Mouse (Mus musculus) MEL (cell line): ENCODE measurements around the gene Birc6. TPM values are rescaled to one million over a fixed set of nuclear protein-coding genes. Genes with fewer than 3 reads are reported as not detected.

Source experiments
- DNase-seq: peaks from one replicate; pipeline ENCODE4 v3.0.0; 2011; ENCODE audit warnings: low read depth, low spot score
- H3K27ac ChIP-seq: 2 replicates; pipeline ENCODE4 v1.5.1; 2012; ENCODE audit warnings: low read depth, mild to moderate bottlenecking, control low read depth, low read length, moderate library complexity; ENCODE audit not compliant: control insufficient read depth
- H3K27me3 ChIP-seq, 2 experiments: fragments of 150-350 bp in 1 of 2; sonication (generic) in 1 of 2; 2 replicates each; pipeline ENCODE4 v1.6.1; 2012; ENCODE audit warnings: low read length in 2 of 2, mild to moderate bottlenecking in 2 of 2, improper control_type of control experiment in 1 of 2, moderate library complexity in 1 of 2; ENCODE audit not compliant: insufficient read depth in 2 of 2, control insufficient read depth in 1 of 2
- H3K36me3 ChIP-seq, 2 experiments: 2 replicates each; pipeline ENCODE4 v1.6.1; 2012 to 2014; ENCODE audit warnings: low read length in 2 of 2, improper control_type of control experiment in 1 of 2, inconsistent platforms in 1 of 2, mild to moderate bottlenecking in 1 of 2; ENCODE audit not compliant: insufficient read depth in 2 of 2, control insufficient read depth in 1 of 2
- H3K4me1 ChIP-seq, 2 experiments: fragments of 150-350 bp in 1 of 2; sonication (generic) in 1 of 2; 2 replicates each; pipeline ENCODE4 v1.6.1; 2012; ENCODE audit warnings: low read length in 2 of 2, improper control_type of control experiment in 1 of 2, mild to moderate bottlenecking in 1 of 2; ENCODE audit not compliant: insufficient read depth in 2 of 2, control insufficient read depth in 1 of 2
- H3K4me3 ChIP-seq, 2 experiments: fragments of 150-350 bp in 1 of 2; sonication (generic) in 1 of 2; 2 replicates each; pipeline ENCODE4 v1.5.1; 2012; ENCODE audit warnings: low read depth in 2 of 2, low read length in 2 of 2, mild to moderate bottlenecking in 2 of 2, moderate library complexity in 2 of 2, control low read depth in 1 of 2, improper control_type of control experiment in 1 of 2; ENCODE audit not compliant: control insufficient read depth in 1 of 2, insufficient read depth in 1 of 2
- H3K79me2 ChIP-seq: 2 replicates; pipeline ENCODE4 v1.6.1; 2012; ENCODE audit warnings: mild to moderate bottlenecking, low read length, moderate library complexity; ENCODE audit not compliant: control insufficient read depth, poor library complexity, insufficient read depth
- H3K9ac ChIP-seq: 2 replicates; pipeline ENCODE4 v1.6.1; 2012; ENCODE audit warnings: low read depth, mild to moderate bottlenecking, control low read depth, low read length, moderate library complexity; ENCODE audit not compliant: control insufficient read depth, poor library complexity, severe bottlenecking
- H3K9me3 ChIP-seq: fragments of 150-350 bp; sonication (generic); replicated peaks from 2 replicates; pipeline ENCODE4 v1.6.1; 2012; ENCODE audit warnings: mild to moderate bottlenecking, low read length, improper control_type of control experiment, moderate library complexity; ENCODE audit not compliant: insufficient read depth
- CHD1 ChIP-seq: IDR thresholded peaks from 2 replicates; pipeline ENCODE4 v1.6.1; 2012; ENCODE audit warnings: low read depth, mild to moderate bottlenecking, inconsistent platforms, low read length, improper control_type of control experiment
- CHD2 ChIP-seq: IDR thresholded peaks from 2 replicates; pipeline ENCODE4 v1.6.1; 2011; ENCODE audit warnings: low read length, improper control_type of control experiment
- ELF1 ChIP-seq: IDR thresholded peaks from 2 replicates; pipeline ENCODE4 v1.6.1; 2014; ENCODE audit warnings: low read depth, mild to moderate bottlenecking, inconsistent platforms, low read length, improper control_type of control experiment, moderate library complexity
- EP300 ChIP-seq, 2 experiments: IDR thresholded peaks; 2 replicates each; pipeline ENCODE4 v1.6.1; 2011; ENCODE audit warnings: improper control_type of control experiment in 2 of 2, low read length in 2 of 2, low read depth in 1 of 2, mild to moderate bottlenecking in 1 of 2
- ETS1 ChIP-seq: IDR thresholded peaks from 2 replicates; pipeline ENCODE4 v1.6.1; 2012; ENCODE audit warnings: low read depth, mild to moderate bottlenecking, inconsistent platforms, low read length, improper control_type of control experiment, moderate library complexity
- GABPA ChIP-seq: IDR thresholded peaks from 2 replicates; pipeline ENCODE4 v1.6.1; 2012; ENCODE audit warnings: low read depth, mild to moderate bottlenecking, inconsistent platforms, low read length, improper control_type of control experiment, moderate library complexity
- JUND ChIP-seq: IDR thresholded peaks from 2 replicates; pipeline ENCODE4 v1.6.1; 2011; ENCODE audit warnings: low read depth, mild to moderate bottlenecking, improper control_type of control experiment, low read length
- KAT2A ChIP-seq: conservative IDR thresholded peaks from 2 replicates; pipeline ENCODE4 v1.6.1; 2012; ENCODE audit warnings: low read depth, low read length, improper control_type of control experiment, inconsistent platforms
- MYB ChIP-seq: IDR thresholded peaks from 2 replicates; pipeline ENCODE4 v1.6.1; 2011; ENCODE audit warnings: mild to moderate bottlenecking, low read depth, low read length, improper control_type of control experiment
- MYC ChIP-seq: IDR thresholded peaks from 2 replicates; pipeline ENCODE4 v1.6.1; 2011; ENCODE audit warnings: low read depth, mild to moderate bottlenecking, low read length, improper control_type of control experiment, moderate library complexity
- NELFE ChIP-seq: IDR thresholded peaks from 2 replicates; pipeline ENCODE4 v1.6.1; 2011; ENCODE audit warnings: low read depth, low read length, improper control_type of control experiment
- NRF1 ChIP-seq: IDR thresholded peaks from 2 replicates; pipeline ENCODE4 v1.6.1; 2014; ENCODE audit warnings: low read depth, mild to moderate bottlenecking, inconsistent platforms, low read length, improper control_type of control experiment, moderate library complexity; ENCODE audit not compliant: poor library complexity, insufficient read depth, severe bottlenecking
- POLR2A ChIP-seq, 2 experiments: IDR thresholded peaks; 2 replicates each; pipeline ENCODE4 v1.6.1; 2011 to 2012; ENCODE audit warnings: low read length in 2 of 2, mild to moderate bottlenecking in 2 of 2, control low read depth in 1 of 2, improper control_type of control experiment in 1 of 2, low read depth in 1 of 2, moderate library complexity in 1 of 2; ENCODE audit not compliant: control insufficient read depth in 1 of 2, insufficient read depth in 1 of 2, poor library complexity in 1 of 2
- POLR2AphosphoS5 ChIP-seq: IDR thresholded peaks from 2 replicates; pipeline ENCODE4 v1.6.1; 2012; ENCODE audit warnings: low read depth, borderline replicate concordance, mild to moderate bottlenecking, inconsistent platforms, low read length, moderate library complexity, mixed read lengths
- SIN3A ChIP-seq: IDR thresholded peaks from 2 replicates; pipeline ENCODE4 v1.6.1; 2012; ENCODE audit warnings: low read length, improper control_type of control experiment, inconsistent platforms
- SMC3 ChIP-seq: IDR thresholded peaks from 2 replicates; pipeline ENCODE4 v1.6.1; 2011; ENCODE audit warnings: low read depth, low read length, improper control_type of control experiment
- TAL1 ChIP-seq: IDR thresholded peaks from 2 replicates; pipeline ENCODE4 v1.6.1; 2012; ENCODE audit warnings: mild to moderate bottlenecking, inconsistent platforms, low read length, moderate library complexity, mixed read lengths
- TBP ChIP-seq: IDR thresholded peaks from 2 replicates; pipeline ENCODE4 v1.8.0; 2011; ENCODE audit warnings: low read depth, low read length, improper control_type of control experiment
- TCF12 ChIP-seq: IDR thresholded peaks from 2 replicates; pipeline ENCODE4 v1.6.1; 2014; ENCODE audit warnings: low read depth, mild to moderate bottlenecking, inconsistent platforms, low read length, improper control_type of control experiment, moderate library complexity
- USF1 ChIP-seq: IDR thresholded peaks from 2 replicates; pipeline ENCODE4 v1.6.1; 2014; ENCODE audit warnings: low read depth, mild to moderate bottlenecking, inconsistent platforms, low read length, improper control_type of control experiment, moderate library complexity
- ZMIZ1 ChIP-seq: IDR thresholded peaks from 2 replicates; pipeline ENCODE4 v1.6.1; 2012; ENCODE audit warnings: low read depth, mild to moderate bottlenecking, inconsistent platforms, low read length, improper control_type of control experiment, moderate library complexity
- polyA plus RNA-seq, 2 experiments: library from polyadenylated mRNA; stranded (reverse) in 1 of 2; unstranded in 1 of 2; fragments of >175 nt in 1 of 2; fragments of >200 nt in 1 of 2; gene quantifications; 2 replicates each; pipeline versions ENCODE4 v1.2.1 to v1.2.4; 2012; ENCODE audit warnings: low replicate concordance in 2 of 2, low read depth in 1 of 2; ENCODE audit not compliant: insufficient read length in 2 of 2, insufficient read depth in 1 of 2, missing spikeins in 1 of 2
- total RNA-seq: library from RNA; depleted of rRNA; stranded (reverse); fragments of 300-350 nt; gene quantifications from 2 replicates; pipeline ENCODE4 v1.2.3, GENCODE M21; 2012

The Birc6 gene
- total and polyA plus RNA-seq, 3 experiments = 58.7 to 475 (median 67.3) TPM

DNA sequence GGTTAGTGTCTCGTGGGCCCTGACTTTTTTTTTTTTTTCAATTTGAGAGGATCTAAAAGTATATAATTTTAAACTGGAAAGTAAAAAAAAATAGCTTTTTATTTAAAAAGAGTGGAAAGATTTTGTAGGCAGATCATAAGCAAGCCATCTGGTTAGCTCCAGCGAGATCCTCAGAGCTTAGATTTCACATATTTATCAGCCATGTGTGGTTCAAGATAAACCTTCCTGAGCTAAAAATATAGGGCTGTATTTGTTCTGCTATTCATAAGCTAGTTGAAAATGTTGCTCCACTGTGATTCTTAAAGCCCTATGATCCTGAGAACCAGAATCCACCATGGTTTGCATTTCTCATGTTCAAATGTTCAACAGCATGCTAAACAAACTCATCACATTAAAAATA lies 20.2 kb upstream of the Birc6 start (continued):
- TF ChIP-seq USF1 (no peak), KAT2A (no peak), EP300 (IDR thresholded peaks at IDR 0.05; ENCODE audit: low read depth in 1 of 2, low read length in 2 of 2) (peak in 1 of 2 experiments; percentile 42; a peak in 2 of 4 replicates)

DNA sequence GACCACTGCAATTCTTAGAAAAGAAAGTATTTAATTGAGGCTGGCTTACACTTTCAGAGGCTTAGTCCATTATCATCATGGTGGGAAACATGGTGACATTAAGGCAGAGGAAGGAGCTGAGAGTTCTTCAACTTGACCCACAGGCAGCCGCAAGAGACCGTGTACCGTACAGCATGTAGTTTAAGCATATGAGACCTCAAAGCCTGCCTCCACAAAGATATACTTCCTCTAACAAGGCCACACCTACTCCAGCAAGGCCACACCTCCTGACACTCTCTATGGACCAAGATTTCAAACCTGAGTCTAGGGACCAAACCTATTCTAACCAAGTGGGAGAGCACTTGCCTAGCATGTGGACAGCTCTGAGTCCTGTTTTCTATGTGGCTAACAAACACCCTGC lies 19.5 kb upstream of the Birc6 start:
- Histone ChIP-seq H3K36me3 (peaks cover 0 to 4% of the 10 kb centered on the region in 2 experiments; a peak in 2 of 4 replicates), H3K27ac (no peak overlapping the region), H3K9ac (no peak overlapping the region), H3K9me3 (no peaks in the 10 kb centered on the region), H3K79me2 (no peaks in the 10 kb centered on the region), H3K4me1 (peaks cover 0 to 6% of the 10 kb centered on the region in 2 experiments; a peak in 3 of 4 replicates), H3K4me3 (no peak overlapping the region), H3K27me3 (no peaks in the 10 kb centered on the region)
- peak; percentile 52 for DNase-seq
- TF ChIP-seq SMC3 (no peak), TBP (no peak), USF1 (no peak), ZMIZ1 (no peak), NRF1 (no peak), NELFE (no peak), MYB (no peak), TAL1 (no peak), CHD1 (no peak), POLR2AphosphoS5 (no peak), ETS1 (no peak), JUND (no peak), POLR2A (IDR thresholded peaks at IDR 0.05; ENCODE audit: control insufficient read depth in 1 of 2, insufficient read depth in 1 of 2, low read depth in 1 of 2, low read length in 2 of 2, poor library complexity in 1 of 2) (no peak), MYC (no peak), EP300 (IDR thresholded peaks at IDR 0.05; ENCODE audit: low read depth in 1 of 2, low read length in 2 of 2) (no peak)

DNA sequence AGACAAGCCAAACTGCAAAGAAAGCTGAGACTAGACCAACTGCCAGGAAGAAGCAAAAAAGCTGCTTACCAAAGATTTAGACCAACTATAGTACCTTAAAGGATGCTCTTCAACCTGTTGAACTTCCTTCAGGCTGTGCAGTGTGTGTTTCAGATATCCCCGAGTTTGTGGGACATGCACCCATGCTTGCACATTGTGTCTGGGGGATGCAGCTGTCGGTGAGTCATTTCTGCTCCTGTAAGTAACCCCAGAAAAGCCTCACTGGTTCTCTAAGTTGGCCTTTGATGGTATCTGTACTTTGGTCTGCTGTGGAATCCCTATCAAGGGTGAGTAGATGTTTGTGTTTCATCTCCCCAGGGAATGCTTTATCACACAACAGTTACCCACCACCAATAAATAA lies 15.8 kb upstream of the Birc6 start:
- H3K27me3 ChIP-seq = no peaks in the 10 kb centered on the region
- H3K27ac ChIP-seq = no peak overlapping the region
- DNase-seq = peak; percentile 41
- no peak for TF ChIP-seq CHD2
- TF ChIP-seq GABPA = no peak
- TF ChIP-seq JUND = no peak
- TF ChIP-seq SMC3 = no peak
- no peak for TF ChIP-seq NELFE
- TF ChIP-seq ELF1 = no peak
- no peak for TF ChIP-seq TCF12
- no peak for TF ChIP-seq SIN3A
- no peaks in the 10 kb centered on the region for H3K9me3 ChIP-seq
- peaks cover 0 to 6% of the 10 kb centered on the region in 2 experiments; a peak in 3 of 4 replicates for H3K4me1 ChIP-seq
- no peaks in the 10 kb centered on the region for H3K79me2 ChIP-seq
- H3K4me3 ChIP-seq = no peak overlapping the region
- H3K36me3 ChIP-seq = peaks cover 0 to 4% of the 10 kb centered on the region in 2 experiments; a peak in 2 of 4 replicates
- no peak overlapping the region for H3K9ac ChIP-seq
